Mouse (Mus musculus) midbrain, embryonic 15.5 days (tissue): ENCODE results near the gene Cacna1c. TPM values are rescaled to one million over a fixed set of nuclear protein-coding genes. Genes with fewer than 3 reads are reported as not detected.

ENCODE experiments used
- ATAC-seq: fragments of 200-750 bp; cut with Nextera tagmentation; replicated peaks from 2 replicates; pipeline ENCODE4 v1.8.0; 2017; ENCODE audit warnings: moderate TSS enrichment
- H3K27ac ChIP-seq: fragments of 300-500 bp; sonication (generic); 2 replicates; pipeline ENCODE4 v1.5.1; 2015; ENCODE audit warnings: mild to moderate bottlenecking, inconsistent platforms
- H3K27me3 ChIP-seq: fragments of 300-500 bp; sonication (generic); replicated peaks from 2 replicates; pipeline ENCODE4 v1.6.1; 2015; ENCODE audit warnings: inconsistent platforms
- H3K36me3 ChIP-seq: fragments of 300-500 bp; sonication (generic); replicated peaks from 2 replicates; pipeline ENCODE4 v1.6.1; 2015; ENCODE audit warnings: inconsistent platforms
- H3K4me1 ChIP-seq: fragments of 300-500 bp; sonication (generic); 2 replicates; pipeline ENCODE4 v1.6.1; 2015; ENCODE audit warnings: inconsistent platforms
- H3K4me2 ChIP-seq: fragments of 300-500 bp; sonication (generic); 2 replicates; pipeline ENCODE4 v1.6.1; 2015; ENCODE audit warnings: inconsistent platforms, mild to moderate bottlenecking, moderate library complexity
- H3K4me3 ChIP-seq: fragments of 300-500 bp; sonication (generic); 2 replicates; pipeline ENCODE4 v1.5.1; 2015; ENCODE audit warnings: mild to moderate bottlenecking, inconsistent platforms
- H3K9ac ChIP-seq: fragments of 300-500 bp; sonication (generic); 2 replicates; pipeline ENCODE4 v1.6.1; 2015; ENCODE audit warnings: mild to moderate bottlenecking, inconsistent platforms
- H3K9me3 ChIP-seq: fragments of 300-500 bp; sonication (generic); 2 replicates; pipeline ENCODE4 v1.6.1; 2016; ENCODE audit warnings: inconsistent platforms
- WGBS: fragments of 180-500 bp; shearing (Covaris S2); methylation state at CpG from one replicate; pipeline ENCODE4 v1.1.7; 2015; ENCODE audit warnings: mixed read lengths; 5-methylcytosine and 5-hydroxymethylcytosine counted together
- polyA plus RNA-seq: library from polyadenylated mRNA; unstranded; fragments of >200 nt; fragmentation: Nextera tagmentation; extraction: Ambion mirVana; gene quantifications from 2 replicates; pipeline ENCODE4 v1.2.1, GENCODE M21; 2015

Cacna1c gene
- polyA plus RNA-seq, 1 experiment from 2014 or later: 7.9 TPM

GRCm38 (mm10) chr6:118776459-118776858, 419.8 kb downstream of the Cacna1c start:
- H3K4me1 ChIP-seq: no peaks in the 10 kb centered on the region
- WGBS: 81% methylated on average over 9 of the region's 9 CpGs
- H3K27me3 ChIP-seq: no peaks in the 10 kb centered on the region
- H3K9me3 ChIP-seq: no peaks in the 10 kb centered on the region
- no peak overlapping the region for H3K4me2 ChIP-seq
- no peak overlapping the region for H3K4me3 ChIP-seq
- no peak overlapping the region for H3K9ac ChIP-seq
- ATAC-seq: no peak
- H3K36me3 ChIP-seq: peaks cover 8% of the 10 kb centered on the region; the same call in 1 of the 2 replicates
- no peak overlapping the region for H3K27ac ChIP-seq

- Histone ChIP-seq H3K9me3 (no peaks in the 10 kb centered on the region), H3K9ac (no peak overlapping the region), H3K27ac (no peak overlapping the region), H3K36me3 (peaks cover 8% of the 10 kb centered on the region; the same call in 1 of the 2 replicates), H3K4me2 (no peak overlapping the region), H3K4me1 (no peaks in the 10 kb centered on the region), H3K4me3 (no peak overlapping the region), H3K27me3 (no peaks in the 10 kb centered on the region)
- 90% methylated on average over 6 of the region's 6 CpGs for WGBS
- ATAC-seq: no peak
Observed at GRCm38 (mm10) chr6:118772581-118772980, 423.6 kb downstream of the Cacna1c start.

- Histone ChIP-seq H3K36me3 (peaks cover 6% of the 10 kb centered on the region; the same call in 1 of the 2 replicates), H3K4me2 (no peak overlapping the region), H3K9me3 (no peaks in the 10 kb centered on the region), H3K9ac (no peak overlapping the region), H3K27ac (no peak overlapping the region), H3K4me3 (no peak overlapping the region), H3K27me3 (no peaks in the 10 kb centered on the region), H3K4me1 (no peaks in the 10 kb centered on the region)
- WGBS: 80% methylated on average over 4 of the region's 4 CpGs
- ATAC-seq: no peak
Observed at GRCm38 (mm10) chr6:118771121-118771520, 425.1 kb downstream of the Cacna1c start.

DNA sequence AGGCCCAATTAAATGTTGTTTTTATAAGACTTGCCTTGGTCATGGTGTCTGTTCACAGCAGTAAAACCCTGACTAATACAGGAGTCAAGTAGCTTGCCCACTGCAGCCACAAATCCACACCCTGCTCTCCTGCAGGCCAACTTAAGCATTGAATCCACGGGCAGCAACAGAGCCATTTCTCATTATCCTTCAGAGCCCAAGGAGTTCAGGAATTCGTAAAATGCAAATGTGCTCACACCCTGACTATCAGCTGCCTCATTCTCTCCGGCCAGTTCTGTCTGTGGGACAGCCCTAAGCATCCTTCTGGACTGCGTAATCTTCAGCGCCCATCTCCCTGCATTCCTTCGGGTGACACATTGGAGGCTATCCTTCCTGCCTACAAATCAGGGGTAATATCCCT, 425.8 kb downstream of the Cacna1c start:
- Histone ChIP-seq H3K27ac (no peak overlapping the region), H3K4me3 (no peak overlapping the region), H3K27me3 (no peaks in the 10 kb centered on the region), H3K4me1 (no peaks in the 10 kb centered on the region), H3K36me3 (no peaks in the 10 kb centered on the region), H3K9me3 (no peaks in the 10 kb centered on the region), H3K9ac (no peak overlapping the region), H3K4me2 (no peak overlapping the region)
- ATAC-seq: no peak
- 82% methylated on average over 6 of the region's 6 CpGs for WGBS

DNA sequence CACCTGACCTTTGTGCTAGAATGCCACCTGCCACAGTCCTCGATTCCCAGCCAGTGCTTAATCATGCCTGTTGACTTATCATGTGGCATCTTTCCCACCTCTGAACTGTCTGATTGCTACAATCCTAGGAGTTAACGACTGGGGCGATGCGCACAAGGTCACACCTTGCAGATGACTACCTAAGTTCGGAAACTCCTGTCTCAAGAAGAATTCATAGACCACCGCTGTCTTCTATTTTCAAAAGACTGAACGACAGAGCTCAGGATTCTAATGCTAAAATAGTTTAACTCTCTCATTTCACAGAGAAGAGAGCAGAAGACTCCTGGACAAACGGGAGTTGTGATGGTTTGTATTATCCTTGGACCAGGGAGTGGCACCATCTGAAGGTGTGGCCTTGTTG, 426.4 kb downstream of the Cacna1c start:
- H3K4me1 ChIP-seq: no peaks in the 10 kb centered on the region
- 96% methylated on average over 8 of the region's 8 CpGs for WGBS
- H3K4me2 ChIP-seq: no peak overlapping the region
- H3K27me3 ChIP-seq: no peaks in the 10 kb centered on the region
- H3K9ac ChIP-seq: no peak overlapping the region
- H3K9me3 ChIP-seq: no peaks in the 10 kb centered on the region
- H3K36me3 ChIP-seq: no peaks in the 10 kb centered on the region
- no peak for ATAC-seq
- no peak overlapping the region for H3K4me3 ChIP-seq
- no peak overlapping the region for H3K27ac ChIP-seq

GRCm38 (mm10) chr6:118767698-118768097, 428.5 kb downstream of the Cacna1c start:
- H3K4me3 ChIP-seq: no peak overlapping the region
- H3K9me3 ChIP-seq: no peaks in the 10 kb centered on the region
- H3K4me2 ChIP-seq: no peak overlapping the region
- no peaks in the 10 kb centered on the region for H3K36me3 ChIP-seq
- H3K9ac ChIP-seq: no peak overlapping the region
- no peak overlapping the region for H3K27ac ChIP-seq
- no peaks in the 10 kb centered on the region for H3K4me1 ChIP-seq
- 74% methylated on average over 6 of the region's 6 CpGs for WGBS
- no peaks in the 10 kb centered on the region for H3K27me3 ChIP-seq
- ATAC-seq: no peak

DNA sequence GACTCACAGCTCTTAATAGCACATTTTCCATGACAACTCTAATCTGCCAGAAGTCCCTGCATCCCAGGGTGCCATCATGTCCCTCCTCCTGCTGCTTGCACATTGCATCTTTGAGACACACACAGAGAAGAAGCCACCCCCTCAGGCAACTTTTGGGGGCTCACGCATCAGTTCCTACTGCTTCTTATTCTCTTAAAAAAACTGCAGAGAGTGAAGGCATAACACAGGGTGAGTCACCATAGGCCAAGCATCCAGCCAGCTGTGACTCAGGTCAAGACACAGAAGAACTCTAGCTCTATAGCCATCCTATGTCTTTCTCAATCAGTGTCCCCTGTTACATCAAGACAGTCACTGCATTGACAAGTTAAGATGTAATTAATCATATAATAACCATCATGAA, 431.0 kb downstream of the Cacna1c start:
- Histone ChIP-seq H3K27ac (no peak overlapping the region), H3K9ac (no peak overlapping the region), H3K4me2 (no peak overlapping the region), H3K27me3 (no peaks in the 10 kb centered on the region), H3K36me3 (no peaks in the 10 kb centered on the region), H3K9me3 (no peaks in the 10 kb centered on the region), H3K4me3 (no peak overlapping the region), H3K4me1 (no peaks in the 10 kb centered on the region)
- 87% methylated on average over 1 of the region's 1 CpGs for WGBS
- no peak for ATAC-seq

DNA sequence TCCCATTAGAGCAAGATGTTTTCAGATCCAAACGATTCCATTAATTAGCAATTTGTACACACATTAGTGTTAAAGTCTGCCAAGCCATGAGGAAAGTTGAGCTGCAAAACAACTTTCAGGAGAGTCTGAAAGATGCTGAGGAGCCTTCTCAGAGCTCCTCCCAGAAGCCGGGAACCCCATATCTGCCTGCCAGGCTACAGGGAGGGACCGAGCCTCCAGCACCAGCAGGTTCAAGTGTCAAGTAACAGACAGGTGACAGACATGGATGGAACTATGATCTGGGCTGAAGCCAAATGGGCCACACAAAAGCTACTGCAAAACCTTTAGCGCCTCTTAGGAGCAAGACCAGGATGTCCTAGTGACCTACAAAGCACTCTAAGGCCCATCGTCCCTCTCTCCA, 437.2 kb downstream of the Cacna1c start:
- ATAC-seq: no peak
- no peak overlapping the region for H3K4me3 ChIP-seq
- H3K4me1 ChIP-seq: no peaks in the 10 kb centered on the region
- 87% methylated on average over 5 of the region's 5 CpGs for WGBS
- H3K27ac ChIP-seq: no peak overlapping the region
- H3K36me3 ChIP-seq: no peaks in the 10 kb centered on the region
- H3K27me3 ChIP-seq: no peaks in the 10 kb centered on the region
- H3K9ac ChIP-seq: no peak overlapping the region
- H3K4me2 ChIP-seq: no peak overlapping the region
- H3K9me3 ChIP-seq: no peaks in the 10 kb centered on the region

DNA sequence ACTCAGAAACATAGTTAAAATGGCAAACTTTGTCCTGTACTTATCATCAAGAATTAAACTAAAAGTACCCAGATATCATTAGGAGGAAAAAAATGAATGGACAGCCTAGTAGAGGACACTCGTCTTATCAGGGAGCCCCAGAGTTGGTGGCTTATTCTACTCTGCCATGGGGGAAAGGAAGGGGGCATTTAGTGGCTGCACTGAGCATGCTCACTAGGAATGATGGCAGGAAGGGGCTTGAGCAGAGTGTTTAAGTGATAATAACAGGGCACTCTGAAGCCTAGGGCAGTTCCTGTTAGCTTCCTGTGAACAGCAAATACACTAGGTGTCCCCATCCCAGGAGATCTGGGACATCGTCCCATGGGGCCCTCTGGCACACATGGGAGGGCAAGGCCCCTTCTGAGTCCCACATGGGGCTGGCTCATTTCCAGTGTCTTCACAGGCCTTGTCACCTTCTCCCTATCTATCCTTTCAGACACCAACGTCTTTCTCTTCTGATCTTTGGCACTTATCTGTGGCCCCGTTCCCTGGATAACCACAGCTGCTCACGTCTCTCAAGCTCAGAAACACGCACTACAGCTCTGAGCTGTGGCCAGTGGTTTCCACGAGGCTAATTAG, 437.8 kb downstream of the Cacna1c start:
- Histone ChIP-seq H3K27ac (no peak overlapping the region), H3K4me1 (no peaks in the 10 kb centered on the region), H3K9me3 (no peaks in the 10 kb centered on the region), H3K4me3 (no peak overlapping the region), H3K9ac (no peak overlapping the region), H3K4me2 (no peak overlapping the region), H3K27me3 (no peaks in the 10 kb centered on the region), H3K36me3 (no peaks in the 10 kb centered on the region)
- ATAC-seq: no peak
- whole genome bisulfite sequencing: 65% methylated on average over 7 of the region's 7 CpGs

GRCm38 (mm10) chr6:118757533-118758289, 438.5 kb downstream of the Cacna1c start:
- no peaks in the 10 kb centered on the region for H3K27me3 ChIP-seq
- 68% methylated on average over 12 of the region's 12 CpGs for WGBS
- H3K4me1 ChIP-seq: no peaks in the 10 kb centered on the region
- no peak overlapping the region for H3K4me2 ChIP-seq
- H3K36me3 ChIP-seq: no peaks in the 10 kb centered on the region
- H3K9ac ChIP-seq: no peak overlapping the region
- no peaks in the 10 kb centered on the region for H3K9me3 ChIP-seq
- no peak for ATAC-seq
- no peak overlapping the region for H3K4me3 ChIP-seq
- H3K27ac ChIP-seq: no peak overlapping the region

DNA sequence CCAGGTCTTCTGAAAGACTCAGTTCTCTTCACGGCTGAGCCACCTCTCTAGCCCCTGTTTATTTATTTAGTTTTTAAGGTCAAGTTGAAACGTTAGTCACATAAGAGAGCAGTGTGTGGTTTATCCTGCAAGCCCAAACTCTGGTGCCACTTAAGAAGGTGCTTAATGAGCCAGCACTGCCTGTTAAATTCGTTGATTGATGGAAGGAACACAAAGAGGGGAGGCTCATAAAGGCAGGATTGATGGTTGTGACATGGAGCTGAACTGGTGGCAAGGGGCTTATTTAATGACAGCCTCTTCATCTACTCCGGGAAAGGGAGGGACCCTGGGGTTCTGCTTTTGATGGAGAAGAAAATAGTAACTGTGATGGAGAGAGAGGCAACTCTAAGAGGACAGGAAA, 439.7 kb downstream of the Cacna1c start:
- H3K27ac ChIP-seq: no peak overlapping the region
- WGBS: 47% methylated on average over 4 of the region's 4 CpGs
- H3K4me1 ChIP-seq: no peaks in the 10 kb centered on the region
- no peaks in the 10 kb centered on the region for H3K9me3 ChIP-seq
- H3K9ac ChIP-seq: no peak overlapping the region
- no peaks in the 10 kb centered on the region for H3K27me3 ChIP-seq
- no peaks in the 10 kb centered on the region for H3K36me3 ChIP-seq
- no peak overlapping the region for H3K4me2 ChIP-seq
- H3K4me3 ChIP-seq: no peak overlapping the region
- no peak for ATAC-seq

DNA sequence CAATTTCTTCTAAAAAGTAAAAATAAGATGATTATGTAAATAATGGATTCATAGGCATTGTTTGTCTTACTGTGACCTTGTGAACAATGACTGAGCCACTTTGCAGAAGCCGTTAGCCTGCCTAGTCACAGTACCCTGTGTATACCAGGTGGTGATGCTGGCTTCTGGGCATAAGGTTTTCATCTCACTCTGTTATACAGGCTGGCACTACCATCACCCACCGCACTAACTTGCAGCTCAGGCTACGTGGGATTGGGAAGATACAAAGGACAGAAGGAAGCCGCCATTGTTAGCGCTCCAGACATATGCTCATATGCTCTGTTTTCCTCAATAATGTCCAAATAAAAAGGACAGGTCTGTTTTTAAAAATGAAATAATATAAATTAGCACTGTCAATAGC, 440.4 kb downstream of the Cacna1c start:
- H3K4me3 ChIP-seq: no peak overlapping the region
- WGBS: 91% methylated on average over 5 of the region's 5 CpGs
- H3K27me3 ChIP-seq: no peaks in the 10 kb centered on the region
- no peaks in the 10 kb centered on the region for H3K9me3 ChIP-seq
- no peak overlapping the region for H3K27ac ChIP-seq
- no peak overlapping the region for H3K9ac ChIP-seq
- no peaks in the 10 kb centered on the region for H3K36me3 ChIP-seq
- H3K4me2 ChIP-seq: no peak overlapping the region
- no peak for ATAC-seq
- H3K4me1 ChIP-seq: no peaks in the 10 kb centered on the region

DNA sequence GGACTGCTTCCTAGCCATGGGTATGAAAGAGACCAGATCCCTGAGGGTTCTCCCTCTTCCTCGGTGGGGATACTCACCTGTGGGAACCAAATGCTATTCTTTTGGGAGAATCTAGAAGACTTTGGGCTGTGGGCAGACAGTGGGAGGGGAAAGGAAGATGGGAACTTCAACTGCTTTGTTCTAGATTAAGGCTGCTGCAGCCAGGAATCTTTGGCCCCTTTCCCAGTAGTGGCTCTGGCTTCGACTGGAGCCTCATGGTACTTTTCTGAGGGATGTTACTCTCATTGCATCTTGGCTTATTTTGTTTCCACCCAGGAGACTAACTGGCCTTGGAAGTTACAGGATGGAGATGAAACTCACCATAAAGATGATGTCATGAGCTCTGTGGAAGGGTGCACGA, 441.8 kb downstream of the Cacna1c start:
- no peak overlapping the region for H3K27ac ChIP-seq
- no peaks in the 10 kb centered on the region for H3K27me3 ChIP-seq
- no peaks in the 10 kb centered on the region for H3K4me1 ChIP-seq
- 85% methylated on average over 3 of the region's 3 CpGs for WGBS
- no peak for ATAC-seq
- no peak overlapping the region for H3K9ac ChIP-seq
- H3K36me3 ChIP-seq: no peaks in the 10 kb centered on the region
- no peaks in the 10 kb centered on the region for H3K9me3 ChIP-seq
- no peak overlapping the region for H3K4me2 ChIP-seq
- H3K4me3 ChIP-seq: no peak overlapping the region
